Mouse (Mus musculus) C2C12 (cell line): ENCODE measurements around the gene Hoxb3.

Experiments
- CTCF ChIP-seq: IDR thresholded peaks from one replicate; pipeline ENCODE4 v1.5.1; 2011; ENCODE audit not compliant: control insufficient read depth, insufficient read depth, insufficient read length
- FOSL1 ChIP-seq: IDR thresholded peaks from one replicate; pipeline ENCODE4 v1.8.0; 2011; ENCODE audit warnings: mild to moderate bottlenecking, low read length; ENCODE audit not compliant: poor library complexity, insufficient read depth, severe bottlenecking
- MAX ChIP-seq: IDR thresholded peaks from one replicate; pipeline ENCODE4 v1.6.1; 2011; ENCODE audit warnings: mild to moderate bottlenecking, control low read depth
- MYOD1 ChIP-seq: IDR thresholded peaks from one replicate; pipeline ENCODE4 v1.6.1; 2011; ENCODE audit warnings: low read depth; ENCODE audit not compliant: control insufficient read depth, insufficient read length
- MYOG ChIP-seq: IDR thresholded peaks from one replicate; pipeline ENCODE4 v1.6.1; 2011; ENCODE audit not compliant: control insufficient read depth, insufficient read length; ENCODE audit errors: extremely low read depth
- USF1 ChIP-seq: IDR thresholded peaks from one replicate; pipeline ENCODE4 v1.6.1; 2011; ENCODE audit warnings: low read depth, mild to moderate bottlenecking, control low read depth, moderate library complexity

DNA sequence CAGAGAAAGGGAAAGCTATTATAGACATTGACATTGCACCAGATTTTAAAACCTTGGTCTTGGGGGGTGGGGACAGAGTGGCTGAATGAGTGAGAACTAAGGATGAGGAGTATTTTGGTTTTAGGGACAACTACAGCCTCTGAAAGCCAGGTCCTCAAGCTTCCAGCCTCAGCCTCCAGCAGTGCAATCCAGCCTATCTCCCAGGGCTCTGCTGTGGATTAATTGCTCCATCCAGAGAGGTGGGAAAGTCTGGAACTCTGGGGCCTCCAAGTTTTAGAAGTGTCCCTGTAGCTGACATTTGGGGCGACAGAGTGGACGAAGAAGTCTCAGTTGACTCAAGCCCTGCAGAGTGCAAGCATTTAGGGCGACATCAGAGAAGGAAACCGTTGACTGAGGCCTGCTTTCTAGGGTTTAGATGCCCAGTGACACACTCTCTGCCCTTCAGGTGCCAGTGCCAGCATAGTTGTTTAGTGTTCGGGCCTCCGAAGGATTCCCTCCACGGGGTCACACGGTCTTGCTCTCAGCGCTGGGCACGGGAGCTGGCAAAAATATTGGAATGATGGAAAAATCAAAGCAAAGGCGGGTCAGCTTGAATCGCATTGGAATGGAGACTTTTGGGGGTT is 9.2 kb upstream of the Hoxb3 start:
- no peak for TF ChIP-seq CTCF
- TF ChIP-seq MYOD1, result no peak
- no peak for TF ChIP-seq MYOG
- TF ChIP-seq USF1, result no peak
- TF ChIP-seq MAX, result no peak
- no peak for TF ChIP-seq FOSL1
